Mouse (Mus musculus) right cerebral cortex, postnatal 4 days (tissue): ENCODE measurements around the gene Rab44.
"Not testable (repeated sequence)": the region's sequence is repeated elsewhere in the genome, so short reads cannot be mapped to it uniquely, and the experiment has no call there.

Experiments
- DNase-seq: peaks from one replicate; pipeline ENCODE4 v3.0.0-alpha.2; 2022

Gene Rab44

GRCm38 (mm10) chr17:29113591-29114352 is at the start of gene Rab44:
Rab44 (plus strand) TSS chr17:29114145.
- DNase-seq: peak; percentile 0

DNA sequence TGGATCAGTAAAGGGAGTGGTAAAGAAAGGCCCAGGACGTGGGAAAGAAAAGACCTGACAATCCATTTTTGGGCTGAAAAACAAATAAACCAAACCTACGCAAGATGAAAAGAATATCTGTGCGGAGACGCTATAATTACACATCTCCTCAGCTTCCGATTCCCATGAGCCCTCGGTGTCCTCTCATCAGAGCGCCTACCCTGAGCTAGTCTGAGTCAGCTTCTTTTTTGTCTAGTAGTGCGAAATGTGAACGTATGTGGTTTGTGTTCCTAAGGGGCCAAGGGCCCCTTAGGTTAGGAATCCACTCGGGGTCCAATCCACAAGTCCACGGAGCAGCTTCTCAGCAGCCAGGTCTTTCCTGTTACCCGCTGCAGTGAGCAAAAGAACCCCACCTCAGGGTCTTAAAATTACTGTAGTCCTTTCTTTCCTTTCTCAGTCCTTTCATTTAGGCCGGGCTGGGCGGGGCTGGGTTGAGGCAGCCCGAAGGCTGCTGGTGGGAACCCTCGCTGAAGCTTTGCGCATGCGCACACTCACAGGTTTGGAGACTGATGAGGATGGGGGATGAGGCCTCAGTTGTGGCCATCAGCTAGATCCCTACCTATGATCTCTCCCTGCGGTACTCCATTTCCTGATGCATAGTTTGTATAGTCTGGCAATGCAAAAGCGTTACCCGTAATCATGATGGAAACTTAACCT is 48.6 kb upstream of the Rab44 start:
- no peak for DNase-seq

- DNase-seq: no peak
These were observed 48.0 kb upstream of the Rab44 start for GRCm38 (mm10) chr17:29065971-29066370.

- DNase-seq: not testable (repeated sequence)
These were observed 46.5 kb upstream of the Rab44 start for GRCm38 (mm10) chr17:29067416-29067815.

DNA sequence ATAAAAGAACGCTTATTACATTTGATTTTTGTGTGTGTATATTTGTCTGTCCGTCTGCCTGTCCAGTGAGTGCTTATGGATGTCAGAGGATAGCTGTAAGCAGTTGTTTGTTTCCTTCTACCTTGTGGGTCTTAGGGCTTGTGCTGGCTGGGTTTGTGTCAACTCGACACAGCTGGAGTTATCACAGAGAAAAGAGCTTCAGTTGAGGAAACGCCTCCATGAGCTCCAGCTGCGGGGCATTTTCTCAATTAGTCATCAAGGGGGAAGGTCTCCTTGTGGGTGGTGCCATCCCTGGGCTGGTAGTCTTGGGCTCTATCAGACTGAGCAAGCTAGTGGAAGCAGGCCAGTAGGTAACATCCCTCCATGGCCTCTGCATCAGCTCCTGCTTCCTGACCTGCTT is 46.1 kb upstream of the Rab44 start:
- no peak for DNase-seq

GRCm38 (mm10) chr17:29069063-29069462 is 44.9 kb upstream of the Rab44 start:
- DNase-seq: no peak

DNA sequence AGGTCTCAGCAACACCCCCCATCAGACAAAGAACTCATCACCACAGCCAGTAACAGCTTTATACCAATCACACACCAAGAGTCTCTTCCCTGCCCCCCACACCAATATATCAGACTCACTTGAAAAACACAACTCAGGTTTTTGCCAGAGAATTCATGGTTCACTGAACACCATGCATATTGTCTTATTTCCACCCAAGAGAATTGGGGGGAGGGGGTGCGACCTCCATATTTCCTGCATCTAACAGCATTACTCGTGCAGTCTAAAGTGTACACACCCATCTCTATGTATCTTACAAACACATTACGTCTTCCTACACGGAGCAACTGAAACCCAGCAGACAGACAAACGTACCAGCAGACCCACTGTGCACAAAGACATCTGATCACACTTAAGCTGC is 42.1 kb upstream of the Rab44 start:
- DNase-seq: no peak

- no peak for DNase-seq
These were observed 41.1 kb upstream of the Rab44 start for GRCm38 (mm10) chr17:29072701-29073307.

DNA sequence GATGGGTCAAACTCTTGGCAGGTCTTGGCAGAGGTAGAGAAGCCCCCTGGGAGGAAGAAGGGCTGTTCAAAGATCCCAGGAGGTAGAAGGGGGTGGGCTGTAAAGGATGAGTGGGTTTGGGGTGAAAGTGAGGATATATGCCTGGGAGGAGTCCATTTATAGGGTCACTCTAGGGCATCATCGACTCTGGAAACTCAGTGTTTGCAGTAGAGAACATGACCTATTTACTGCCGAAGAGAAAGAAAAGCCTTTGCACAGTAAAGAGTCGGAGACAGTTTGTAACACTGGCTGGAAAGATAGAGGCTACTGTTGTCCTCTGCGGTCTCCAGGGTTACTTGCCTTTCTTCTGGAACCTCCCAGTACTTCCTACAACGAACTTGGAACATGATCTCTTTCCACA is 40.6 kb upstream of the Rab44 start:
- DNase-seq: no peak

DNA sequence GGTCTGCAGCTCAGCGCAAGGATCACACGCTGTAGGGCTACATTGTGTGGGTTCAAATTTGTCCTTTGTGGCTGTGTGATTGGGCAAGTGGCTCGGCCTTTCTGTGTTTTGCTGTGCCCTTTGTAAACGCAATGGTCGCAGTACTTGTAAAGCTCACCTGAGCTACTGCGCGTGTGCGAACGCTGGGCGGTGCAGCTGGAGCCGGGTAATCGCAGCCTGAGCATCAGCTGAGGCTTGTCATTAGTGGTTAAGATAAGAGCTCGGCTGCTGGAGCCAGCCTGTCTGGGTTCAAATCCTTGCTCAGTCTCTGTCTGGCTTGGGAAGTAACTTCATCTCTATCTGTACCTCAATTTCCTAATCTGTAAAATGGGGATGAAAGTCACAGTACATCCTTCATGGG is 39.9 kb upstream of the Rab44 start:
- DNase-seq: no peak

DNA sequence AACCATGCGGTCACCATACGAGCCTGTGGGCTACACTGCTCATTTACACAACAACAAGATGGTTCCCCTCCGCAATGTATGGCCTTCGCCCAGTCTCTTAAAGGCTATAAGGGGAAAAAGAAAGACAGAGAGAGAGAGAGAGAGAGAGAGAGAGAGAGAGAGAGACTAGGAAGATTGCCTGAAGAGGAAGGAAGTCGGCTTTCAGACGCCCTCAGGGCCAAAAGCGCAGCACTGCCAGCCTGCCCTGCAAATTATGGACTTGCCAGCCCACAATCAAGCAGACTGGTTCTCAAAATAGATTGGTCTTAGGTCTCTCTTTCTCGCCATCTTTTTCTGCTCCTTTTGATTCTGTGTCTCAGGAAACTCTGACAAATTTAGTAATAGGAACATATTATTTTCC is 37.7 kb upstream of the Rab44 start:
- no peak for DNase-seq

GRCm38 (mm10) chr17:29077786-29078509 is 36.0 kb upstream of the Rab44 start:
- DNase-seq: peak; percentile 42

DNA sequence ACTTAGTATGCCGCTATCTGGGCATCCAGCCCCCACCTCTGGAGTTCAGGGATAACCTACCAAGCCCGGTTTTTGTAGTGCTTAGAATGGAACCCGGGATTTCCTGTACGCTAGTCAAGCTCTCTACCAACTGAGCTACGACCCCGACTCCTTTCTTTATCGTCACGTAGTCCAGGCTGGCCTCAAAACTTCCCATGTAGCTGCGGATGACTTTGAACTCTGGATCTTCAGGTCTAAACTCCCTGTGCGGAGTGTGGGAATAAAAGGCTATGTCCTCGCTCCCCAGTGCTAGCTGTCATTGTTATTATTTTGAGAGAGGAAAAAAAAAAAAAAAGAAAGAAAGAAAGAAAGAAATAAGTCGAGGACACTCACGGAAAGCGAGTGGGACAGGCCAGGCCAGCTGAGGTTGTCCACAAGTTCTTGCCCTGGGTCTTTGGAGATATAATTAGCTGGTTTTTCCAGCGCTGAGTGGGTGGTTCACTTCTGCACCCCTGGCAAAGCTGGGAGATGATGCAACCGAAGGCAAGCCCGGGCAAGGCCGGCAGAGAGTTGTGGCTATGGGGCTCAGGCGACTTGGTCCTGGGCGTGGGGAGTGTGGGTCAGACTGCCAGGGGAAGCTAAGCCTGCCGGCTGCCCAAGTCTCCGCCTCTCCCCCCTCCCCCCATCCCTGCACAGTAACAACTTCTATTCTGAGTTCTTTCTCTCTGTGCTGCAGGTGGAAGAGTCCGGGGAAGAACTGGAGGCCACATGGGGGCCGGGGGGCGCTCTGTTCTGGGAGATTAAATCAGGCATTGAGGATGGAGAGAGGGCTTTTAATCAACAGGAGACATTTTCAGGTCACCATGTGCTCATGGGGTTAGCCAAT is 35.2 kb upstream of the Rab44 start:
- DNase-seq: no peak

DNA sequence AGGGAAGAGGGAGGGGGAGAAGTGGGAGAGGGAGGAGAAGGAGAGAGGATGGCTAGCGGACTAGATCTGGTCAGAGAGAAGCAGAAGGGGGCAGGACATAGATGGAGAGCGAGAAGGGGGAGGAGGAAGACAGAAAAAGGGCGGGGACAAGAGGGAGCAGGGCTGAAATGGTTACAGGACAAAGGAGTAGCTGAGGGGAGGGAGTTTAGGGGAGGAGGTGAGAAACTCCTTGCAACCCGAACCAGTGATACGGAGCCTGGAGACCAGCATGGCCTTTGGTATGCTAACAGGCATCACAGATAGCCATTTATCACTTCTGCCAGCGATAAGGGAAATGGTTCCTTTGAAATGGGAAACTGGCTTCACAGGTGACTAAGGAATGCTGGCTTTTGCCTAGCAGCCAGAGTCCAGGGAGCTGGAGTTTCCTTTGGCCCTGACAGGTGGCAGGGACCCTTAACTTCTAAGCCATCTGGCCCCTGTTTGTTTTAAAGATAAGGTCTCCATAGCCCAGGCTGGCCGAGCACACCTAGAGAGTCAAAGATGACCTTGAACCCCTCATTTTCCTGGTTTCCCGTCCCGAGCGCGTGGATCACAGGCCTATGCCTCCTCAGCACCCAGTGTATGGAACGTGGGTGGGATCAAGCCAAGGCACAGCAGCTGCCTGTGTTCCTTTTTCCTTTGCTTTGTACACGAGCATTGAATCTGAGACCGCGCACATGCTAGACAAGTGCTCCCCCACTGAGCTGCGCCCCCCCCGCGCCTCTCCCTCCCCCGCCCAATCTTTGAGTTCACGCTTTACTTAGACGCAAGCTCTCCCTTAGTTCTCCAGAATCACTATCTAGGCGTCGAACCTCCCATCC is 33.0 kb upstream of the Rab44 start:
- no peak for DNase-seq

- no peak for DNase-seq
These were observed 32.1 kb upstream of the Rab44 start for GRCm38 (mm10) chr17:29081618-29082381.

- DNase-seq: no peak
These were observed 30.4 kb upstream of the Rab44 start for GRCm38 (mm10) chr17:29083586-29083985.

- DNase-seq: no peak
These were observed 29.3 kb upstream of the Rab44 start for GRCm38 (mm10) chr17:29084656-29085055.

DNA sequence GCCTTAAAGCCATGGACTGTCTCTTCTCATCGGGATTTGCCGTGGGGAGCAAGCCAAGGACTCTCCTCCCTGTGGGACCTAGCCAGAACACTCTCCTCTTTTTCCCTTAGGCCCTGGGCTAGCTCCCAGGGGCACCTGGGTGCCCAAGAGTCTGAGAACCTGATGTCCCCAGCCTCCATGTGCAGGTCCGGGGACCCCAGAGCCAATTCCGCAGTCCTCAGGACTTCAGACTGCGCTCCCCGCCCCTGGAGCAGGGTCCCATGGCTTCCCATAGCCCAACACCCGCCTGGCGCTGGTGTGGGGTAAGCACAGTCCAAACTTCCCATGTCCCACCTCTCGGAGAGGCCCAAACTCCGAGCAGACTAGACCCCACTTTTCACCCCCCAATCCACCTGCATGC is 28.7 kb upstream of the Rab44 start:
- no peak for DNase-seq

- DNase-seq: no peak
These were observed 27.0 kb upstream of the Rab44 start for GRCm38 (mm10) chr17:29086916-29087315.

GRCm38 (mm10) chr17:29090776-29091175 is 23.2 kb upstream of the Rab44 start, which contains the start of gene Cdkn1a:
Cdkn1a (plus strand) TSS chr17:29090976.
- no peak for DNase-seq
